Mouse (Mus musculus) forebrain, embryonic 14.5 days (tissue): ENCODE measurements around the gene Rp9. TPM values are rescaled to one million over a fixed set of nuclear protein-coding genes. Genes with fewer than 3 reads are reported as not detected.
"Not testable (repeated sequence)": the region's sequence is repeated elsewhere in the genome, so short reads cannot be mapped to it uniquely, and the experiment has no call there.

Experiments
- ATAC-seq: fragments of 200-750 bp; cut with Nextera tagmentation; 2 replicates; pipeline ENCODE4 v1.8.0; 2017; ENCODE audit warnings: mild to moderate bottlenecking, moderate library complexity
- DNase-seq: peaks from one replicate; pipeline ENCODE4 v3.0.0-alpha.2; 2015; ENCODE audit warnings: low spot score
- H3K27ac ChIP-seq: fragments of 300-500 bp; sonication (generic); 2 replicates; pipeline ENCODE4 v1.5.1; 2014; ENCODE audit warnings: low read depth, mild to moderate bottlenecking, control low read depth, low read length, moderate library complexity
- H3K27me3 ChIP-seq: fragments of 300-500 bp; sonication (generic); replicated peaks from 2 replicates; pipeline ENCODE4 v1.6.1; 2014; ENCODE audit warnings: low read length, control low read depth, mixed read lengths; ENCODE audit not compliant: control insufficient read depth, insufficient read depth
- H3K36me3 ChIP-seq: fragments of 300-500 bp; sonication (generic); 2 replicates; pipeline ENCODE4 v1.6.1; 2014; ENCODE audit warnings: low read length, control low read depth; ENCODE audit not compliant: control insufficient read depth, insufficient read depth
- H3K4me1 ChIP-seq: fragments of 300-500 bp; sonication (generic); 2 replicates; pipeline ENCODE4 v1.6.1; 2014; ENCODE audit warnings: antibody characterized with exemption, low read length, control low read depth; ENCODE audit not compliant: control insufficient read depth, insufficient read depth
- H3K4me2 ChIP-seq: fragments of 300-500 bp; sonication (generic); 2 replicates; pipeline ENCODE4 v1.6.1; 2014; ENCODE audit warnings: mild to moderate bottlenecking, control low read depth, low read length
- H3K4me3 ChIP-seq: fragments of 300-500 bp; sonication (generic); 2 replicates; pipeline ENCODE4 v1.5.1; 2014; ENCODE audit warnings: low read depth, low read length, control low read depth
- H3K9ac ChIP-seq: fragments of 300-500 bp; sonication (generic); 2 replicates; pipeline ENCODE4 v1.6.1; 2014; ENCODE audit warnings: mild to moderate bottlenecking, low read length, control low read depth, moderate library complexity
- H3K9me3 ChIP-seq: fragments of 300-500 bp; sonication (generic); replicated peaks from 2 replicates; pipeline ENCODE4 v1.6.1; 2016; ENCODE audit warnings: low read length, control low read depth, mixed read lengths; ENCODE audit not compliant: control insufficient read depth
- WGBS: fragments of 180-500 bp; shearing (Covaris S2); extraction: QIAGEN DNeasy Blood & Tissue Kit; methylation state at CpG from one replicate; pipeline ENCODE4 v1.1.7; 2014; 5-methylcytosine and 5-hydroxymethylcytosine counted together
- polyA plus RNA-seq: library from polyadenylated mRNA; unstranded; fragments of >200 nt; fragmentation: Nextera tagmentation; extraction: Ambion mirVana; gene quantifications from 2 replicates; pipeline ENCODE4 v1.2.1, GENCODE M21; 2014

Gene Rp9
- polyA plus RNA-seq, 1 experiment from 2014 or later = 60.8 TPM

DNA sequence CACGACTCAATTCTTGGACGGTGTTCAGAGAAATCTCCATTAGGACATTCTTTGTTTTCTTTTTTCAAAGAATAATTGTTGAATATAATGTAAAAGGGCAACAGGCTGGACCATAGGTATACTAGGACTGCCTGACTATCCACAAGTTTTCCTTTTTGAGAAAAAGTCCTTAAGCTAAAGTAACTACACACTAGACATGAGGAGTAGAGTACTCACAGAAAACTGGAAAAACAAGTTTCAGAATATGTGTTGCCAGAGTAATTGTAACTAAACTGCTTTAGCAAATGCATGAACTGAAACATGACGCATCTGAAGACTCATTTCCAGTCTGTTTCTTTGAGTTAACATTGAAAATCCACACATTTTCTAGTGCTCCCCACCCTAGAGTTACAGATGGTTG, 64.1 kb downstream of the Rp9 start:
- Histone ChIP-seq H3K9me3 (no peaks in the 10 kb centered on the region), H3K27ac (no peak overlapping the region), H3K9ac (no peak overlapping the region), H3K27me3 (no peaks in the 10 kb centered on the region), H3K4me3 (no peak overlapping the region), H3K4me2 (no peak overlapping the region), H3K4me1 (no peaks in the 10 kb centered on the region), H3K36me3 (no peaks in the 10 kb centered on the region)
- ATAC-seq (no peak), DNase-seq (no peak)
- 73% methylated on average over 3 of the region's 3 CpGs for WGBS

DNA sequence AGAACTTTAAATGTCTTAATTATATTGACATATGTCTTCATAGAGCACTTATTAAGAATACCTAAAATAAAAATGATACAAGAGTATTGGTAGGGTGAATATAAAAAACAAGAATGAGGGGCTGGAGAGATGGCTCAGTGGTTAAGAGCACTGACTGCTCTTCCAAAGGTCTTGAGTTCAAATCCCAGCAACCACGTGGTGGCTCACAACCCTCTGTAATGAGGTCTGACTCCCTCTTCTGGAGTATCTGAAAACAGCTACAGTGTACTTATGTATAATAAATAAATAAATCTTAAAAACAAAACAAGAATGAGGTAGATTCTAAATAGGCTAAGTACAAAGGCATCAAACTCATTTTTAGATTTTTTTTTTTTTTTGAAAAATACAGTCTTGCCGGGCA, 66.0 kb downstream of the Rp9 start:
- H3K27me3 ChIP-seq, H3K4me2 ChIP-seq, H3K4me3 ChIP-seq, H3K9me3 ChIP-seq, ATAC-seq, DNase-seq, H3K9ac ChIP-seq, H3K4me1 ChIP-seq, H3K36me3 ChIP-seq, H3K27ac ChIP-seq: not testable (repeated sequence)
- 62% methylated on average over 2 of the region's 2 CpGs for WGBS

DNA sequence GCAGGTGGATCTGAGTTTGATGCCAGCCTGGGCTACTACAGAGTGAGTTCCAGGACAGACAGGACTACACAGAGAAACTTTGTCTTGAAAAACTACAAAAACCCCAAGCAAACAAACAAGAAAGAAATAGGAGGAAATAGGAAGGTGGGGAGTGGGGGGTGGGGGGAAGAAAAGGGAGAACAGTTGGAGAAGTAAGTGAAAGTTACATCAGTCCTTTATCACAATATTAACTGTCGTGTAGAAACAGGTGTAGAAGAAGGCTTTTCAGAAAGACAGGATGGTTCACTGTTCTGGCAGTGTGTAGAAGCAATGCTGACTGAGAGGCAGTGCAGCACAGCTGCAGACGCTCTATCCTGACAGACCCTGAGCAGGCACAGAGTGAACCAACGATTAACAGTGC, 66.6 kb downstream of the Rp9 start:
- Histone ChIP-seq H3K4me2 (no peak overlapping the region), H3K9me3 (no peaks in the 10 kb centered on the region), H3K36me3 (no peaks in the 10 kb centered on the region), H3K4me1 (no peaks in the 10 kb centered on the region), H3K27me3 (no peaks in the 10 kb centered on the region), H3K27ac (no peak overlapping the region), H3K9ac (no peak overlapping the region), H3K4me3 (no peak overlapping the region)
- WGBS = 85% methylated on average over 3 of the region's 3 CpGs
- ATAC-seq (no peak), DNase-seq (no peak)

DNA sequence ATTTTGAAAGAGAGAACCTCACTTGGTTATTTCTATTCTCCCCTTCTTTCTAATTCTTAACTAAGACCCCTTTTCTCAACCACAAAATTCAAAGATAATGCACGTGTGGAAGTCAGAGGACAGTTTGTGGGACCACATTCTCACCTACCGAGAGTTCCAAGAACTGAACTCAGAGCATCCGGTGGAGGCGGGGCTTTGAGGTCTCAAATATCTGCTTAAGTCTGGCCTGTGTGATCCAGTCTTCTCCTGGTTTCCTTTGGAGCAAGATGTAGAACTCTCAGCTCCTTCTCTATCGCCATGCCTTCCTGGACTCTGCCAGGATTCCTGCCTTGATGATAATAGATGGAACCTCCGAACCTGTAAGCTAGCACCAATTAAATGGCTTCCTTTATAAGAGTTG, 67.5 kb downstream of the Rp9 start:
- 86% methylated on average over 6 of the region's 6 CpGs for WGBS
- H3K27ac ChIP-seq = no peak overlapping the region
- H3K4me3 ChIP-seq = no peak overlapping the region
- no peak for DNase-seq
- no peak overlapping the region for H3K9ac ChIP-seq
- no peaks in the 10 kb centered on the region for H3K36me3 ChIP-seq
- no peak overlapping the region for H3K4me2 ChIP-seq
- no peaks in the 10 kb centered on the region for H3K9me3 ChIP-seq
- H3K4me1 ChIP-seq = no peaks in the 10 kb centered on the region
- no peak for ATAC-seq
- no peaks in the 10 kb centered on the region for H3K27me3 ChIP-seq

DNA sequence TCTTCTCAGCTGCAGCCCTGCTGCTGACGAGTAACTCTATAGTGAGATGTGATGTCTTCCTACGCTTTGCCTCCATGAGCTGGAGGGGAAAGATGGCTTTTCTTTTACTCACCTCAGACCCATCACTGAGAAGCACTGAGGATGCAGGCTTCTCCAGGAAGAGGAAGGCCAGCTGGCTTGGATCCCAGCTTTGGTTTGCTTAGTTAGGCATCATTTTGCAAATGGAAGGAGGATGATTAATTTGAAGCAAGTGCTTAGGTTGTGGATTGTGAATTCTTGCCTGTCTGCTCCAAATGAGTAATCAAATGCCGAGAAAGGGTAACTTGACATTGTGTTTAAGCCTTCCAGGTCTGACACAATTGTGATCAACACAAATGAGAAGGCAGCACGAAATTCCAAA, 70.5 kb downstream of the Rp9 start:
- ATAC-seq = no peak
- Histone ChIP-seq H3K4me1 (no peaks in the 10 kb centered on the region), H3K4me3 (no peak overlapping the region), H3K9me3 (no peaks in the 10 kb centered on the region), H3K36me3 (no peaks in the 10 kb centered on the region), H3K27ac (no peak overlapping the region), H3K4me2 (no peak overlapping the region), H3K27me3 (no peaks in the 10 kb centered on the region), H3K9ac (no peak overlapping the region)
- DNase-seq = no peak
- WGBS = 71% methylated on average over 4 of the region's 4 CpGs

DNA sequence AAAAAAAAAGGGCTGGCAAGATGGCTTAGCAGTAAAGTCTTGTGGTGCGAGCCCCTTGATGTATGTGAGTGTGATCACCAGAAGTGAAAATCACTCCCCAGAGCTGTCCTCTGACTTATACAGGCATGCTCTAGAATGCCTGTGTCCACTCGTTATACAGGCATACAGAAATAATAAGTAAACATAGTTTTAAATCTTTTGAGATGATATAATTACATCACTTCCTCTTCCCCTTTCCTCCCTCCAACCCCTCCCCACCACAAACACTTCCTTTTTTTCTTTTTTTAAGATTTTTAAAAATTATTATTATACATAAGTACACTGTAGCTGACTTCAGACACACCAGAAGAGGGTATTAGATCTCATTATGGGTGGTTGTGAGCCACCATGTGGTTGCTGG, 74.8 kb downstream of the Rp9 start:
- no peak for ATAC-seq
- DNase-seq = no peak
- H3K27ac ChIP-seq = no peak overlapping the region
- no peaks in the 10 kb centered on the region for H3K9me3 ChIP-seq
- no peak overlapping the region for H3K9ac ChIP-seq
- no peaks in the 10 kb centered on the region for H3K36me3 ChIP-seq
- no peaks in the 10 kb centered on the region for H3K27me3 ChIP-seq
- H3K4me3 ChIP-seq = no peak overlapping the region
- WGBS = 88% methylated on average over 2 of the region's 2 CpGs
- no peak overlapping the region for H3K4me2 ChIP-seq
- no peaks in the 10 kb centered on the region for H3K4me1 ChIP-seq

DNA sequence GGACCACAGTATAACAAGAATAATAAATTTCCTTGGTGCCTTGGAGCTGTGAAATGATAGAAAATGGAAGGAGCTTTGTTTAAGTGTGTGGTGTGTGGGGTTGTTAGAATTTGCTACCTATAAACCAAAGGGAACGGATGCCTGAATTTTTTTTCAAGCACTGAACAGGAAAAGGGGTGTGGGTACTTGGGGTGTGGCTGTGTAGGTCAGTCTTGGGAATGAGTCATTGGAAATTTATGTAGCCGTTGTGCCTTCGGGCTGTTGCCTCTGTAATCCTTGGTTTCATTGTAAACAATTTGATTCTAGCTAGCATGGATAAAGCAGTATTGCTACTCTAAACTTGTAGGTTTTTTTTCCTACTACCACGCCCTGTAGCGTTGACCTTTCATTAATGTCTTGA, 79.2 kb downstream of the Rp9 start:
- Histone ChIP-seq H3K27ac (no peak overlapping the region), H3K36me3 (no peaks in the 10 kb centered on the region), H3K9me3 (no peaks in the 10 kb centered on the region), H3K4me3 (no peak overlapping the region), H3K9ac (no peak overlapping the region), H3K27me3 (no peaks in the 10 kb centered on the region), H3K4me1 (peaks cover 5% of the 10 kb centered on the region; the same call in 1 of the 2 replicates), H3K4me2 (no peak overlapping the region)
- DNase-seq (no peak), ATAC-seq (no peak)
- WGBS = 93% methylated on average over 5 of the region's 5 CpGs

DNA sequence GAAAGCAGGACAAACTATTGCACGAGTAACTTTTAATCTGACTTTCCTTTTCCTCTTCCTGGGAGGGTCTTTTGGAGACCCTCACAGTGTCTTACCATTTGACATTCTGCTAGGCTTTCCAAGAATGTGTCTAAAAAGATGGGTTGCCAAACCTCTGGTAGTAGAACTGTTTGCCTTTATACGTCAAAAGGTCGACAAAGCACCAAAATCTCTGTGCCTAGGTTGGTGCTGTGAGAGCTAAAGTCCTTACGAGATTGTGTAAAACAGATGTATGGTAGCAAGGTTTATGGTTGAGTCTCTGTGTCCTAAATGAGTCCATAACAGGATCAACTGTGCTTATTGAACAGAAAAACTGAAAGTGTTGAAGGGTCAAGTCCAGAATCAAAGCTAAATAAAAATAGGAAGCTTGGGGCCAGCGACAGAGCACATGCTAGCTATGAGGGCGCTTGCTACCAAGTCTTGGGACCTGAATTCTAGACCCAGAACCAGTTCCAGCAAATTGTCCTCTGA, 79.8 kb downstream of the Rp9 start:
- H3K36me3 ChIP-seq = no peaks in the 10 kb centered on the region
- DNase-seq (no peak), ATAC-seq (no peak)
- no peaks in the 10 kb centered on the region for H3K27me3 ChIP-seq
- H3K9ac ChIP-seq = peak overlapping the region; percentile 81
- H3K9me3 ChIP-seq = no peaks in the 10 kb centered on the region
- H3K4me1 ChIP-seq = peaks cover 5% of the 10 kb centered on the region; the same call in 1 of the 2 replicates
- peak overlapping the region; percentile 79 for H3K4me3 ChIP-seq
- 72% methylated on average over 6 of the region's 6 CpGs for WGBS
- H3K27ac ChIP-seq = 0 out of 2 replicates have a peak overlapping the region, but pooled peaks have one; percentile 79
- H3K4me2 ChIP-seq = peak overlapping the region; percentile 86

DNA sequence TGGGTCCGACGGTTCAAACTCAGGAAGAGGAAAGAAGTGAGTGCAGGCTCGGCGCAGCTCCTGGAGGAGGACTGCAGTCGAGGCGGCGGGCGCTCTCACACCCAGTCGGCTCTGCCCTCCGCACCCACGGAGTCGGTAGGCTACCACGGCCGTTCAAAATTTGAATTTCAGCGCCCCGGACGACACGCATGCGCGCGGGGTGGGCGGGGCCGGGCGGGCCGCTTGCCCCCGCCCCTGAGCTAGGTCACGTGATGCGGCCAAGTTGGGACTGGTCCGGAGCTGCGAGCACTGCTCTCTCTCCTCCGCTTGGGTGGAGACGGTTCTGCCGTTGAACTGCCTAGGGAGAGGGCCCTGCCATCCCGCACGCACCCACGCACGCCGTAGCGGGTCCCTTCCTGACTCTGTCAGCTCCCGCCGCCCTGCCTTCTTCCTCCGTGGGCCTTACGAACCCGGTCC, 80.5 kb downstream of the Rp9 start, which contains the start of gene Anln:
Gene Anln (minus strand): TSS at position 168 of the 456 bp plus-strand sequence.
- peak within 1 kb of the TSS; percentile 86 for H3K4me2 ChIP-seq
- no peaks in the 10 kb centered on the region for H3K27me3 ChIP-seq
- no peaks in the 10 kb centered on the region for H3K36me3 ChIP-seq
- H3K4me3 ChIP-seq = peak within 1 kb of the TSS; percentile 79
- peak; percentile 94 for DNase-seq
- peak; percentile 95 for ATAC-seq
- peaks cover 5% of the 10 kb centered on the region; the same call in 1 of the 2 replicates for H3K4me1 ChIP-seq
- no peaks in the 10 kb centered on the region for H3K9me3 ChIP-seq
- WGBS = under 1% methylated on average over 44 of the region's 44 CpGs
- peak within 1 kb of the TSS; percentile 81 for H3K9ac ChIP-seq
- peak within 1 kb of the TSS; percentile 79 for H3K27ac ChIP-seq
